Mouse (Mus musculus) MEL (cell line): ENCODE measurements around the gene Tmem179b. TPM values are rescaled to one million over a fixed set of nuclear protein-coding genes. Genes with fewer than 3 reads are reported as not detected.

ENCODE experiments used
- DNase-seq: peaks from one replicate; pipeline ENCODE4 v3.0.0; 2011; ENCODE audit warnings: low read depth, low spot score
- H3K27ac ChIP-seq: 2 replicates; pipeline ENCODE4 v1.5.1; 2012; ENCODE audit warnings: low read depth, mild to moderate bottlenecking, control low read depth, low read length, moderate library complexity; ENCODE audit not compliant: control insufficient read depth
- H3K27me3 ChIP-seq, 2 experiments: fragments of 150-350 bp in 1 of 2; sonication (generic) in 1 of 2; 2 replicates each; pipeline ENCODE4 v1.6.1; 2012; ENCODE audit warnings: low read length in 2 of 2, mild to moderate bottlenecking in 2 of 2, improper control_type of control experiment in 1 of 2, moderate library complexity in 1 of 2; ENCODE audit not compliant: insufficient read depth in 2 of 2, control insufficient read depth in 1 of 2
- H3K36me3 ChIP-seq, 2 experiments: 2 replicates each; pipeline ENCODE4 v1.6.1; 2012 to 2014; ENCODE audit warnings: low read length in 2 of 2, improper control_type of control experiment in 1 of 2, inconsistent platforms in 1 of 2, mild to moderate bottlenecking in 1 of 2; ENCODE audit not compliant: insufficient read depth in 2 of 2, control insufficient read depth in 1 of 2
- H3K4me1 ChIP-seq, 2 experiments: fragments of 150-350 bp in 1 of 2; sonication (generic) in 1 of 2; 2 replicates each; pipeline ENCODE4 v1.6.1; 2012; ENCODE audit warnings: low read length in 2 of 2, improper control_type of control experiment in 1 of 2, mild to moderate bottlenecking in 1 of 2; ENCODE audit not compliant: insufficient read depth in 2 of 2, control insufficient read depth in 1 of 2
- H3K4me3 ChIP-seq, 2 experiments: fragments of 150-350 bp in 1 of 2; sonication (generic) in 1 of 2; 2 replicates each; pipeline ENCODE4 v1.5.1; 2012; ENCODE audit warnings: low read depth in 2 of 2, low read length in 2 of 2, mild to moderate bottlenecking in 2 of 2, moderate library complexity in 2 of 2, control low read depth in 1 of 2, improper control_type of control experiment in 1 of 2; ENCODE audit not compliant: control insufficient read depth in 1 of 2, insufficient read depth in 1 of 2
- H3K79me2 ChIP-seq: 2 replicates; pipeline ENCODE4 v1.6.1; 2012; ENCODE audit warnings: mild to moderate bottlenecking, low read length, moderate library complexity; ENCODE audit not compliant: control insufficient read depth, poor library complexity, insufficient read depth
- H3K9ac ChIP-seq: 2 replicates; pipeline ENCODE4 v1.6.1; 2012; ENCODE audit warnings: low read depth, mild to moderate bottlenecking, control low read depth, low read length, moderate library complexity; ENCODE audit not compliant: control insufficient read depth, poor library complexity, severe bottlenecking
- H3K9me3 ChIP-seq: fragments of 150-350 bp; sonication (generic); replicated peaks from 2 replicates; pipeline ENCODE4 v1.6.1; 2012; ENCODE audit warnings: mild to moderate bottlenecking, low read length, improper control_type of control experiment, moderate library complexity; ENCODE audit not compliant: insufficient read depth
- BHLHE40 ChIP-seq: IDR thresholded peaks from 2 replicates; pipeline ENCODE4 v1.6.1; 2012; ENCODE audit warnings: low read depth, mild to moderate bottlenecking, inconsistent platforms, low read length, improper control_type of control experiment, borderline replicate concordance
- CHD1 ChIP-seq: IDR thresholded peaks from 2 replicates; pipeline ENCODE4 v1.6.1; 2012; ENCODE audit warnings: low read depth, mild to moderate bottlenecking, inconsistent platforms, low read length, improper control_type of control experiment
- CHD2 ChIP-seq: IDR thresholded peaks from 2 replicates; pipeline ENCODE4 v1.6.1; 2011; ENCODE audit warnings: low read length, improper control_type of control experiment
- CTCF ChIP-seq, 3 experiments: IDR thresholded peaks in 2 of 3; conservative IDR thresholded peaks in 1 of 3; 2 replicates each; pipeline ENCODE4 v1.5.1; 2011 to 2012; ENCODE audit warnings: low read length in 3 of 3, low read depth in 2 of 3, mild to moderate bottlenecking in 2 of 3, improper control_type of control experiment in 1 of 3, inconsistent platforms in 1 of 3, mixed read lengths in 1 of 3, moderate library complexity in 1 of 3; ENCODE audit not compliant: control insufficient read depth in 1 of 3, insufficient read depth in 1 of 3, poor library complexity in 1 of 3, severe bottlenecking in 1 of 3
- E2F4 ChIP-seq: IDR thresholded peaks from 2 replicates; pipeline ENCODE4 v1.6.1; 2011; ENCODE audit warnings: low read depth, low read length, improper control_type of control experiment, borderline replicate concordance
- ELF1 ChIP-seq: IDR thresholded peaks from 2 replicates; pipeline ENCODE4 v1.6.1; 2014; ENCODE audit warnings: low read depth, mild to moderate bottlenecking, inconsistent platforms, low read length, improper control_type of control experiment, moderate library complexity
- EP300 ChIP-seq, 2 experiments: IDR thresholded peaks; 2 replicates each; pipeline ENCODE4 v1.6.1; 2011; ENCODE audit warnings: improper control_type of control experiment in 2 of 2, low read length in 2 of 2, low read depth in 1 of 2, mild to moderate bottlenecking in 1 of 2
- ETS1 ChIP-seq: IDR thresholded peaks from 2 replicates; pipeline ENCODE4 v1.6.1; 2012; ENCODE audit warnings: low read depth, mild to moderate bottlenecking, inconsistent platforms, low read length, improper control_type of control experiment, moderate library complexity
- GATA1 ChIP-seq: IDR thresholded peaks from 2 replicates; pipeline ENCODE4 v1.6.1; 2011; ENCODE audit warnings: low read depth, low read length, improper control_type of control experiment
- HCFC1 ChIP-seq: IDR thresholded peaks from 2 replicates; pipeline ENCODE4 v1.6.1; 2012; ENCODE audit warnings: low read depth, mild to moderate bottlenecking, inconsistent platforms, low read length, improper control_type of control experiment, moderate library complexity
- JUND ChIP-seq: IDR thresholded peaks from 2 replicates; pipeline ENCODE4 v1.6.1; 2011; ENCODE audit warnings: low read depth, mild to moderate bottlenecking, improper control_type of control experiment, low read length
- KAT2A ChIP-seq: conservative IDR thresholded peaks from 2 replicates; pipeline ENCODE4 v1.6.1; 2012; ENCODE audit warnings: low read depth, low read length, improper control_type of control experiment, inconsistent platforms
- MAFK ChIP-seq: IDR thresholded peaks from 2 replicates; pipeline ENCODE4 v1.6.1; 2011; ENCODE audit warnings: low read depth, mild to moderate bottlenecking, low read length, improper control_type of control experiment, borderline replicate concordance
- MAX ChIP-seq: IDR thresholded peaks from 2 replicates; pipeline ENCODE4 v1.6.1; 2011; ENCODE audit warnings: low read length, improper control_type of control experiment
- MAZ ChIP-seq: IDR thresholded peaks from 2 replicates; pipeline ENCODE4 v1.6.1; 2012; ENCODE audit warnings: low read depth, mild to moderate bottlenecking, inconsistent platforms, low read length, improper control_type of control experiment
- MEF2A ChIP-seq: IDR thresholded peaks from 2 replicates; pipeline ENCODE4 v1.6.1; 2014; ENCODE audit warnings: low read depth, mild to moderate bottlenecking, inconsistent platforms, low read length, improper control_type of control experiment; ENCODE audit not compliant: poor library complexity, insufficient replicate concordance, severe bottlenecking; ENCODE audit errors: extremely low read depth
- MXI1 ChIP-seq: IDR thresholded peaks from 2 replicates; pipeline ENCODE4 v1.6.1; 2011; ENCODE audit warnings: mild to moderate bottlenecking, low read depth, low read length, improper control_type of control experiment
- MYC ChIP-seq: IDR thresholded peaks from 2 replicates; pipeline ENCODE4 v1.6.1; 2011; ENCODE audit warnings: low read depth, mild to moderate bottlenecking, low read length, improper control_type of control experiment, moderate library complexity
- NELFE ChIP-seq: IDR thresholded peaks from 2 replicates; pipeline ENCODE4 v1.6.1; 2011; ENCODE audit warnings: low read depth, low read length, improper control_type of control experiment
- NRF1 ChIP-seq: IDR thresholded peaks from 2 replicates; pipeline ENCODE4 v1.6.1; 2014; ENCODE audit warnings: low read depth, mild to moderate bottlenecking, inconsistent platforms, low read length, improper control_type of control experiment, moderate library complexity; ENCODE audit not compliant: poor library complexity, insufficient read depth, severe bottlenecking
- POLR2A ChIP-seq, 2 experiments: IDR thresholded peaks; 2 replicates each; pipeline ENCODE4 v1.6.1; 2011 to 2012; ENCODE audit warnings: low read length in 2 of 2, mild to moderate bottlenecking in 2 of 2, control low read depth in 1 of 2, improper control_type of control experiment in 1 of 2, low read depth in 1 of 2, moderate library complexity in 1 of 2; ENCODE audit not compliant: control insufficient read depth in 1 of 2, insufficient read depth in 1 of 2, poor library complexity in 1 of 2
- POLR2AphosphoS2 ChIP-seq: IDR thresholded peaks from 2 replicates; pipeline ENCODE4 v1.6.1; 2011; ENCODE audit warnings: low read length, improper control_type of control experiment
- POLR2AphosphoS5 ChIP-seq: IDR thresholded peaks from 2 replicates; pipeline ENCODE4 v1.6.1; 2012; ENCODE audit warnings: low read depth, borderline replicate concordance, mild to moderate bottlenecking, inconsistent platforms, low read length, moderate library complexity, mixed read lengths
- RAD21 ChIP-seq: IDR thresholded peaks from 2 replicates; pipeline ENCODE4 v1.6.1; 2011; ENCODE audit warnings: mild to moderate bottlenecking, low read depth, low read length, improper control_type of control experiment
- SIN3A ChIP-seq: IDR thresholded peaks from 2 replicates; pipeline ENCODE4 v1.6.1; 2012; ENCODE audit warnings: low read length, improper control_type of control experiment, inconsistent platforms
- SMC3 ChIP-seq: IDR thresholded peaks from 2 replicates; pipeline ENCODE4 v1.6.1; 2011; ENCODE audit warnings: low read depth, low read length, improper control_type of control experiment
- TAL1 ChIP-seq: IDR thresholded peaks from 2 replicates; pipeline ENCODE4 v1.6.1; 2012; ENCODE audit warnings: mild to moderate bottlenecking, inconsistent platforms, low read length, moderate library complexity, mixed read lengths
- TCF12 ChIP-seq: IDR thresholded peaks from 2 replicates; pipeline ENCODE4 v1.6.1; 2014; ENCODE audit warnings: low read depth, mild to moderate bottlenecking, inconsistent platforms, low read length, improper control_type of control experiment, moderate library complexity
- UBTF ChIP-seq: IDR thresholded peaks from 2 replicates; pipeline ENCODE4 v1.6.1; 2012; ENCODE audit warnings: low read depth, mild to moderate bottlenecking, inconsistent platforms, low read length, improper control_type of control experiment, moderate library complexity, borderline replicate concordance; ENCODE audit not compliant: insufficient read depth
- USF1 ChIP-seq: IDR thresholded peaks from 2 replicates; pipeline ENCODE4 v1.6.1; 2014; ENCODE audit warnings: low read depth, mild to moderate bottlenecking, inconsistent platforms, low read length, improper control_type of control experiment, moderate library complexity
- USF2 ChIP-seq, 2 experiments: IDR thresholded peaks; 2 replicates each; pipeline ENCODE4 v1.6.1; 2011 to 2012; ENCODE audit warnings: improper control_type of control experiment in 2 of 2, low read length in 2 of 2, borderline replicate concordance in 1 of 2, inconsistent platforms in 1 of 2, low read depth in 1 of 2, mild to moderate bottlenecking in 1 of 2; ENCODE audit not compliant: insufficient read depth in 1 of 2
- ZC3H11A ChIP-seq: IDR thresholded peaks from 2 replicates; pipeline ENCODE4 v1.6.1; 2012; ENCODE audit warnings: low read depth, mild to moderate bottlenecking, inconsistent platforms, low read length, improper control_type of control experiment
- ZMIZ1 ChIP-seq: IDR thresholded peaks from 2 replicates; pipeline ENCODE4 v1.6.1; 2012; ENCODE audit warnings: low read depth, mild to moderate bottlenecking, inconsistent platforms, low read length, improper control_type of control experiment, moderate library complexity
- ZNF384 ChIP-seq: IDR thresholded peaks from 2 replicates; pipeline ENCODE4 v1.6.1; 2012; ENCODE audit warnings: low read depth, mild to moderate bottlenecking, inconsistent platforms, low read length, improper control_type of control experiment
- polyA plus RNA-seq, 2 experiments: library from polyadenylated mRNA; stranded (reverse) in 1 of 2; unstranded in 1 of 2; fragments of >175 nt in 1 of 2; fragments of >200 nt in 1 of 2; gene quantifications; 2 replicates each; pipeline versions ENCODE4 v1.2.1 to v1.2.4; 2012; ENCODE audit warnings: low replicate concordance in 2 of 2, low read depth in 1 of 2; ENCODE audit not compliant: insufficient read length in 2 of 2, insufficient read depth in 1 of 2, missing spikeins in 1 of 2
- total RNA-seq: library from RNA; depleted of rRNA; stranded (reverse); fragments of 300-350 nt; gene quantifications from 2 replicates; pipeline ENCODE4 v1.2.3, GENCODE M21; 2012

The Tmem179b gene
- total and polyA plus RNA-seq, 3 experiments, result 60.0 to 101 TPM; not detected in 1

- Histone ChIP-seq H3K4me1 (peaks cover 5 to 11% of the 10 kb centered on the region in 2 experiments; a peak in 3 of 4 replicates), H3K36me3 (peaks cover 16 to 29% of the 10 kb centered on the region in 2 experiments), H3K9ac (peak within 1 kb of the TSS; percentile 93), H3K27ac (peak within 1 kb of the TSS; percentile 98), H3K79me2 (peaks cover 55% of the 10 kb centered on the region), H3K27me3 (no peaks in the 10 kb centered on the region), H3K9me3 (no peaks in the 10 kb centered on the region), H3K4me3 (peak within 1 kb of the TSS; percentile 96 to 98)
- peak; percentile 100 for DNase-seq
- 0 out of 2 replicates have a peak, but pooled peaks have one; percentile 52 for TF ChIP-seq UBTF
- TF ChIP-seq MAFK, result no peak
- peak; percentile 77; the same call in 1 of the 2 replicates for TF ChIP-seq MAX
- no peak for TF ChIP-seq JUND
- no peak for TF ChIP-seq ZC3H11A
- peak; percentile 94 for TF ChIP-seq POLR2AphosphoS2
- TF ChIP-seq MAZ, result 0 out of 2 replicates have a peak, but pooled peaks have one; percentile 67
- peak; percentile 87 to 91 for TF ChIP-seq POLR2A (IDR thresholded peaks at IDR 0.05; ENCODE audit: control insufficient read depth in 1 of 2, insufficient read depth in 1 of 2, low read depth in 1 of 2, low read length in 2 of 2, poor library complexity in 1 of 2)
- TF ChIP-seq TAL1, result no peak
- TF ChIP-seq MEF2A, result no peak
- TF ChIP-seq MYC, result peak; percentile 31; the same call in 1 of the 2 replicates
- no peak for TF ChIP-seq CTCF (IDR thresholded peaks at IDR 0.05 in 2 of 3, conservative IDR thresholded peaks at IDR 0.05 in 1 of 3; ENCODE audit: control insufficient read depth in 1 of 3, insufficient read depth in 1 of 3, low read depth in 2 of 3, low read length in 3 of 3, poor library complexity in 1 of 3, severe bottlenecking in 1 of 3)
- 0 out of 2 replicates have a peak, but pooled peaks have one; percentile 13 for TF ChIP-seq USF1
- TF ChIP-seq ELF1, result peak; percentile 89
- TF ChIP-seq ZMIZ1, result peak; percentile 91; the same call in 1 of the 2 replicates
- peak; percentile 88 for TF ChIP-seq SIN3A
- TF ChIP-seq RAD21, result no peak
- TF ChIP-seq EP300 (IDR thresholded peaks at IDR 0.05; ENCODE audit: low read depth in 1 of 2, low read length in 2 of 2), result peak in 1 of 2 experiments; percentile 36; a peak in 2 of 4 replicates
- TF ChIP-seq MXI1, result peak; percentile 93
- peak; percentile 62 for TF ChIP-seq HCFC1
- 0 out of 2 replicates have a peak, but pooled peaks have one; percentile 30 for TF ChIP-seq CHD1
- no peak for TF ChIP-seq CHD2
- peak; percentile 92; the same call in 1 of the 2 replicates for TF ChIP-seq POLR2AphosphoS5
- peak; percentile 85 for TF ChIP-seq NRF1
- peak; percentile 55; the same call in 1 of the 2 replicates for TF ChIP-seq TCF12
- peak; percentile 53 for TF ChIP-seq KAT2A
- TF ChIP-seq BHLHE40, result 0 out of 2 replicates have a peak, but pooled peaks have one; percentile 12
- TF ChIP-seq E2F4, result peak; percentile 61; the same call in 1 of the 2 replicates
- no peak; the same call in 1 of the 2 replicates for TF ChIP-seq ZNF384
- peak; percentile 96 for TF ChIP-seq NELFE
- no peak for TF ChIP-seq SMC3
- no peak for TF ChIP-seq GATA1
- TF ChIP-seq ETS1, result peak; percentile 40
- TF ChIP-seq USF2 (IDR thresholded peaks at IDR 0.05; ENCODE audit: borderline replicate concordance in 1 of 2, insufficient read depth in 1 of 2, low read depth in 1 of 2, low read length in 2 of 2), result no peak
Measured at GRCm38 (mm10) chr19:8819596-8820423, 45.5 kb upstream of the Tmem179b start, which contains the start of gene Hnrnpul2. Gene Hnrnpul2, plus strand, starts transcription at chr19:8820010.
